ENCODE assay signal across 8 mouse cellular contexts in the genomic region with DNA sequence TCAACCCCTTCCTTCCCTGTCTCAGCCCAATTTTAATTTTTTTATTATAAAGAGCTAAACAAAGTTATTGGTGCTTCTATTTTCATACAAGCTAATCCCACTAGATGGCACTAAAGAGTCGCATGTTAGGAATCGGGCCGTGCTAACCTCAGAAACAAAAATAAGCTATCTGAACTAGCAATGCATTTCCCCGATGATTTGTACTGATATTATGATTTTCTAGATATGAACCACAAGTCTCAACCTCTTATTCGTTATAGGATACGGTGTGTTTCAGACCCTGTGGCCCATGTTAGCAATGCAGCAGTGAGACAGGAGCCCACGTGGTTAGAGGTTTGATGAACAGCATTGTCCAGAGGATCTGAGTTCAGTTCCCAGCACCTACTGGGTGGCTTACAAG. TPM values are rescaled to one million over a fixed set of nuclear protein-coding genes. Genes with fewer than 3 reads are reported as not detected.
DNase-seq lines count a peak whose midpoint lies in the region; ATAC-seq and TF ChIP-seq lines count a peak whose summit lies in the region.

No protein-coding gene starts in this region.

- H3K9ac ChIP-seq in heart, embryonic 12.5 days, result no peak overlapping the region

- no peak overlapping the region for H3K27ac ChIP-seq in heart, embryonic 12.5 days (ENCODE audit: poor library complexity, severe bottlenecking)

- no peak for ATAC-seq in heart, embryonic 12.5 days (ENCODE audit: insufficient number of reproducible peaks, low FRiP score)
- ATAC-seq in G1E (ENCODE audit: extremely low read depth, insufficient number of reproducible peaks, low FRiP score, poor library complexity, severe bottlenecking), result no peak

- H3K4me2 ChIP-seq in heart, embryonic 12.5 days, result no peak overlapping the region

- no peaks in the 10 kb centered on the region for H3K27me3 ChIP-seq in heart, embryonic 12.5 days (replicated peaks)
- peaks cover 17% of the 10 kb centered on the region for H3K27me3 ChIP-seq in G1E (ENCODE audit: insufficient read depth, low read length)

- H3K9me3 ChIP-seq in heart, embryonic 12.5 days (replicated peaks), result no peaks in the 10 kb centered on the region
- H3K9me3 ChIP-seq in G1E (replicated peaks), result no peaks in the 10 kb centered on the region

- DNase-seq in heart, adult 8-10 months (ENCODE audit: low spot score), result peak; percentile 55
- DNase-seq in 3T3-L1 (ENCODE audit: low read depth, low spot score) (peak; percentile 86), G1E (ENCODE audit: low spot score) (peak; percentile 29)
- peak; percentile 55 for DNase-seq in forelimb bud, embryonic 11.5 days (ENCODE audit: low read depth, low spot score)
- peak; percentile 57 for DNase-seq in mesoderm, embryonic 11.5 days (ENCODE audit: low read depth, low spot score)
- no peak for DNase-seq in neural tube, embryonic 10.5 days (ENCODE audit: extremely low spot score, low spot score)
- DNase-seq in spleen, postnatal 14 days (ENCODE audit: low spot score in 2 of 2), result no peak

- H3K36me3 ChIP-seq in heart, embryonic 12.5 days, result no peaks in the 10 kb centered on the region
- H3K36me3 ChIP-seq in G1E (replicated peaks), result no peaks in the 10 kb centered on the region

- no peak overlapping the region for H3K4me3 ChIP-seq in heart, embryonic 12.5 days
- no peak overlapping the region for H3K4me3 ChIP-seq in G1E (ENCODE audit: low read depth, low read length)

- H3K4me1 ChIP-seq in heart, embryonic 12.5 days (replicated peaks), result peaks cover 1% of the 10 kb centered on the region
- H3K4me1 ChIP-seq in G1E (ENCODE audit: insufficient read depth, low read depth, low read length), result peaks cover 27% of the 10 kb centered on the region

- TF ChIP-seq CTCF in G1E (IDR thresholded peaks at IDR 0.05; ENCODE audit: low read depth, low read length), result 0 out of 2 replicates have a peak, but pooled peaks have one; percentile 9

- 15% methylated on average over 7 of the region's 7 CpGs for WGBS in heart, embryonic 12.5 days

RNA-seq across cellular contexts. Expression of gene Trim45, which starts 5.2 kb away (rescaled TPM):
- total RNA-seq in heart, adult 8-10 months (2022), result 10 to 100 TPM; 10.1 to 13.1 (median 10.8) TPM
- 4.7 and 4.9 TPM in 2 replicates for polyA plus RNA-seq in heart, embryonic 12.5 days (2016; fragmentation: Nextera tagmentation; extraction: Ambion mirVana)
- total RNA-seq in G1E (2014; fragmentation: Nextera tagmentation), result 0.92 and 1.1 TPM in 2 replicates
- 3.0 and 3.3 TPM in 2 replicates for total RNA-seq in G1E (2017)
- polyA plus RNA-seq in G1E (2012), result 0.35 and 0.67 TPM in 2 replicates

RNA-seq across cellular contexts. Expression of gene Ttf2, which starts 52.6 kb away (rescaled TPM):
- total RNA-seq in heart, adult 8-10 months (2022), result 1 to 10 TPM; 2.1 to 2.8 (median 2.5) TPM
- polyA plus RNA-seq in heart, embryonic 12.5 days (2016; fragmentation: Nextera tagmentation; extraction: Ambion mirVana), result 15.2 and 15.7 TPM in 2 replicates
- 25.2 and 28.3 TPM in 2 replicates for total RNA-seq in G1E (2014; fragmentation: Nextera tagmentation)
- total RNA-seq in G1E (2017), result 30.6 and 33.0 TPM in 2 replicates
- polyA plus RNA-seq in G1E (2012), result 6.4 and 8.0 TPM in 2 replicates

Comparison
In these comparisons a context has a peak if more than half of its experiments do, and no peak if none do; other contexts are left out.
1. DNase-seq: peak in heart, adult 8-10 months (single experiment), 3T3-L1 (single experiment), G1E (single experiment), forelimb bud, embryonic 11.5 days (single experiment) and mesoderm, embryonic 11.5 days (single experiment); none in neural tube, embryonic 10.5 days (single experiment) and spleen, postnatal 14 days (0 of 2).
2. RNA of gene Ttf2, which starts 52.6 kb away (total RNA-seq): 25.2 to 33.0 TPM in G1E; 2.1 to 2.8 TPM in heart, adult 8-10 months; every median in the first group is over 4 times any median in the second.